Mouse (Mus musculus): ENCODE results near the gene Pax2.
"Not testable (repeated sequence)": the region's sequence is repeated elsewhere in the genome, so short reads cannot be mapped to it uniquely, and the experiment has no call there.

Pax2 gene

GRCm38 (mm10) chr19:44834218-44835041 lies 78.6 kb downstream of the Pax2 start:
- in situ Hi-C loops (cut with MboI, MseI) = loop anchor here (10.0 kb wide), 1 partner anchor 320 kb away; the partner anchor contains the start of gene Tlx1

- in situ Hi-C loops (cut with MboI, MseI) = loop anchor here (10.0 kb wide), 1 partner anchor 320 kb away; the partner anchor contains the start of gene Tlx1
Observed at GRCm38 (mm10) chr19:44835042-44835930, 79.4 kb downstream of the Pax2 start.

GRCm38 (mm10) chr19:44835931-44836861 lies 80.4 kb downstream of the Pax2 start:
- in situ Hi-C loops (cut with MboI, MseI) = loop anchor here (10.0 kb wide), 1 partner anchor 319 kb away; the partner anchor contains the start of gene Tlx1

GRCm38 (mm10) chr19:44837426-44838205 lies 81.8 kb downstream of the Pax2 start:
- in situ Hi-C loops (cut with MboI, MseI) = loop anchor here (10.0 kb wide), 1 partner anchor 317 kb away; the partner anchor contains the start of gene Tlx1

GRCm38 (mm10) chr19:44838321-44838720 lies 82.5 kb downstream of the Pax2 start:
- in situ Hi-C loops (cut with MboI, MseI) = loop anchor here (10.0 kb wide), 1 partner anchor 316 kb away; the partner anchor contains the start of gene Tlx1

GRCm38 (mm10) chr19:44842661-44843060 lies 86.8 kb downstream of the Pax2 start:
- in situ Hi-C loops (cut with MboI, MseI) = not testable (repeated sequence)

- in situ Hi-C loops (cut with MboI, MseI) = no loop called here
Observed at GRCm38 (mm10) chr19:44849465-44849864, 93.6 kb downstream of the Pax2 start.

GRCm38 (mm10) chr19:44858671-44859070 lies 102.8 kb downstream of the Pax2 start:
- in situ Hi-C loops (cut with MboI, MseI) = no loop called here

GRCm38 (mm10) chr19:44868766-44869165 lies 112.9 kb downstream of the Pax2 start:
- in situ Hi-C loops (cut with MboI, MseI) = no loop called here

GRCm38 (mm10) chr19:44874186-44874898 lies 118.5 kb downstream of the Pax2 start:
- in situ Hi-C loops (cut with MboI, MseI) = no loop called here

- in situ Hi-C loops (cut with MboI, MseI) = no loop called here
Observed at GRCm38 (mm10) chr19:44874928-44875327, 119.1 kb downstream of the Pax2 start.

- in situ Hi-C loops (cut with MboI, MseI) = no loop called here
Observed at GRCm38 (mm10) chr19:44875718-44876117, 119.9 kb downstream of the Pax2 start.

- in situ Hi-C loops (cut with MboI, MseI) = no loop called here
Observed at GRCm38 (mm10) chr19:44876529-44876928, 120.7 kb downstream of the Pax2 start.

- in situ Hi-C loops (cut with MboI, MseI) = loop anchor here (10.0 kb wide), 1 partner anchor 1278 kb away; no protein-coding TSS in a partner anchor
Observed at GRCm38 (mm10) chr19:44882552-44883024, 126.7 kb downstream of the Pax2 start.

GRCm38 (mm10) chr19:44884331-44884730 lies 128.5 kb downstream of the Pax2 start:
- in situ Hi-C loops (cut with MboI, MseI) = loop anchor here (10.0 kb wide), 1 partner anchor 1280 kb away; no protein-coding TSS in a partner anchor

- in situ Hi-C loops (cut with MboI, MseI) = loop anchor here (10.0 kb wide), 1 partner anchor 1282 kb away; no protein-coding TSS in a partner anchor
Observed at GRCm38 (mm10) chr19:44886475-44886874, 130.6 kb downstream of the Pax2 start.

All from T-helper 1 cell (primary cell).